Mouse (Mus musculus): ENCODE measurements around the gene Cul3. TPM values are rescaled to one million over a fixed set of nuclear protein-coding genes. Genes with fewer than 3 reads are reported as not detected.

The Cul3 gene
- polyA plus RNA-seq, 1 experiment from 2014 or later = 16.7 TPM

- WGBS (ENCODE audit: insufficient replicate concordance) = 55% methylated on average over 4 of the region's 4 CpGs
- no peak for ATAC-seq
- Histone ChIP-seq H3K9ac (no peak overlapping the region), H3K27me3 (replicated peaks) (no peaks in the 10 kb centered on the region), H3K36me3 (no peaks in the 10 kb centered on the region), H3K27ac (no peak overlapping the region), H3K4me3 (no peak overlapping the region), H3K4me2 (no peak overlapping the region), H3K9me3 (replicated peaks) (no peaks in the 10 kb centered on the region), H3K4me1 (no peaks in the 10 kb centered on the region)
These were observed 19.8 kb upstream of the Cul3 start for GRCm38 (mm10) chr1:80360038-80360608.

- H3K9ac ChIP-seq = peak overlapping the region; percentile 98
- H3K9me3 ChIP-seq (replicated peaks) = no peaks in the 10 kb centered on the region
- H3K36me3 ChIP-seq = no peaks in the 10 kb centered on the region
- ATAC-seq = peak; percentile 32
- peak overlapping the region; percentile 94 for H3K4me3 ChIP-seq
- peak overlapping the region; percentile 83 for H3K4me2 ChIP-seq
- H3K4me1 ChIP-seq = peaks cover 31% of the 10 kb centered on the region
- peak overlapping the region; percentile 96 for H3K27ac ChIP-seq
- under 1% methylated on average over 37 of the region's 59 CpGs for WGBS (ENCODE audit: insufficient replicate concordance)
- no peaks in the 10 kb centered on the region for H3K27me3 ChIP-seq (replicated peaks)
These were observed 232 bp downstream of the Cul3 start for GRCm38 (mm10) chr1:80340061-80340435.

GRCm38 (mm10) chr1:80339425-80340021 lies 757 bp downstream of the Cul3 start:
- Histone ChIP-seq H3K9me3 (replicated peaks) (no peaks in the 10 kb centered on the region), H3K4me3 (peak overlapping the region; percentile 94), H3K27me3 (replicated peaks) (no peaks in the 10 kb centered on the region), H3K36me3 (no peaks in the 10 kb centered on the region), H3K27ac (peak overlapping the region; percentile 96), H3K4me1 (peaks cover 36% of the 10 kb centered on the region), H3K9ac (peak overlapping the region; percentile 98), H3K4me2 (peak overlapping the region; percentile 83)
- under 1% methylated on average over 33 of the region's 33 CpGs for WGBS (ENCODE audit: insufficient replicate concordance)
- ATAC-seq = peak; percentile 46; the same call in 1 of the 2 replicates

- 5% methylated on average over 1 of the region's 1 CpGs for WGBS (ENCODE audit: insufficient replicate concordance)
- Histone ChIP-seq H3K27ac (no peak overlapping the region), H3K4me1 (peaks cover 46% of the 10 kb centered on the region), H3K9ac (peak overlapping the region; percentile 98), H3K9me3 (replicated peaks) (no peaks in the 10 kb centered on the region), H3K36me3 (no peaks in the 10 kb centered on the region), H3K27me3 (replicated peaks) (no peaks in the 10 kb centered on the region), H3K4me2 (peak overlapping the region; percentile 83), H3K4me3 (peak overlapping the region; percentile 94)
- no peak for ATAC-seq
These were observed 1.9 kb downstream of the Cul3 start for GRCm38 (mm10) chr1:80338398-80338797.

GRCm38 (mm10) chr1:80335726-80336368 lies 4.4 kb downstream of the Cul3 start:
- Histone ChIP-seq H3K4me3 (no peak overlapping the region), H3K4me1 (peaks cover 50% of the 10 kb centered on the region), H3K36me3 (no peaks in the 10 kb centered on the region), H3K27ac (no peak overlapping the region), H3K9me3 (replicated peaks) (no peaks in the 10 kb centered on the region), H3K27me3 (replicated peaks) (no peaks in the 10 kb centered on the region), H3K4me2 (no peak overlapping the region), H3K9ac (no peak overlapping the region)
- 86% methylated on average over 1 of the region's 1 CpGs for whole genome bisulfite sequencing (ENCODE audit: insufficient replicate concordance)
- ATAC-seq = no peak

GRCm38 (mm10) chr1:80335118-80335517 lies 5.2 kb downstream of the Cul3 start:
- no peak for ATAC-seq
- Histone ChIP-seq H3K36me3 (no peaks in the 10 kb centered on the region), H3K27ac (no peak overlapping the region), H3K9me3 (replicated peaks) (no peaks in the 10 kb centered on the region), H3K4me3 (no peak overlapping the region), H3K9ac (no peak overlapping the region), H3K27me3 (replicated peaks) (no peaks in the 10 kb centered on the region), H3K4me2 (no peak overlapping the region), H3K4me1 (peaks cover 57% of the 10 kb centered on the region)
- whole genome bisulfite sequencing (ENCODE audit: insufficient replicate concordance) = 80% methylated on average over 1 of the region's 1 CpGs

- Histone ChIP-seq H3K4me3 (no peak overlapping the region), H3K36me3 (no peaks in the 10 kb centered on the region), H3K27me3 (replicated peaks) (no peaks in the 10 kb centered on the region), H3K4me2 (no peak overlapping the region), H3K9ac (no peak overlapping the region), H3K4me1 (peaks cover 61% of the 10 kb centered on the region), H3K27ac (no peak overlapping the region), H3K9me3 (replicated peaks) (no peaks in the 10 kb centered on the region)
- WGBS (ENCODE audit: insufficient replicate concordance) = 65% methylated on average over 2 of the region's 2 CpGs
- peak; percentile 59; the same call in 1 of the 2 replicates for ATAC-seq
These were observed 9.3 kb downstream of the Cul3 start for GRCm38 (mm10) chr1:80330970-80331369.

- Histone ChIP-seq H3K4me2 (no peak overlapping the region), H3K4me3 (no peak overlapping the region), H3K9ac (no peak overlapping the region), H3K36me3 (0 out of 2 replicates have a peak, but pooled peaks cover 9% of the 10 kb centered on the region), H3K27me3 (replicated peaks) (no peaks in the 10 kb centered on the region), H3K4me1 (peaks cover 40% of the 10 kb centered on the region), H3K9me3 (replicated peaks) (no peaks in the 10 kb centered on the region), H3K27ac (no peak overlapping the region)
- 64% methylated on average over 2 of the region's 2 CpGs for WGBS (ENCODE audit: insufficient replicate concordance)
- ATAC-seq = no peak
These were observed 14.5 kb downstream of the Cul3 start for GRCm38 (mm10) chr1:80325761-80326160.

GRCm38 (mm10) chr1:80324370-80324769 lies 15.9 kb downstream of the Cul3 start:
- Histone ChIP-seq H3K4me2 (no peak overlapping the region), H3K9ac (no peak overlapping the region), H3K9me3 (replicated peaks) (no peaks in the 10 kb centered on the region), H3K27ac (no peak overlapping the region), H3K36me3 (0 out of 2 replicates have a peak, but pooled peaks cover 9% of the 10 kb centered on the region), H3K4me1 (peaks cover 31% of the 10 kb centered on the region), H3K27me3 (replicated peaks) (no peaks in the 10 kb centered on the region), H3K4me3 (no peak overlapping the region)
- no peak for ATAC-seq

- Histone ChIP-seq H3K36me3 (no peaks in the 10 kb centered on the region), H3K4me1 (no peaks in the 10 kb centered on the region), H3K27ac (no peak overlapping the region), H3K4me3 (no peak overlapping the region), H3K9me3 (replicated peaks) (no peaks in the 10 kb centered on the region), H3K27me3 (replicated peaks) (no peaks in the 10 kb centered on the region), H3K4me2 (no peak overlapping the region), H3K9ac (no peak overlapping the region)
- 86% methylated on average over 3 of the region's 3 CpGs for WGBS (ENCODE audit: insufficient replicate concordance)
- no peak for ATAC-seq
These were observed 24.7 kb downstream of the Cul3 start for GRCm38 (mm10) chr1:80315533-80316045.

- ATAC-seq = no peak
- no peaks in the 10 kb centered on the region for H3K36me3 ChIP-seq
- no peak overlapping the region for H3K27ac ChIP-seq
- H3K9ac ChIP-seq = no peak overlapping the region
- no peaks in the 10 kb centered on the region for H3K27me3 ChIP-seq (replicated peaks)
- no peaks in the 10 kb centered on the region for H3K9me3 ChIP-seq (replicated peaks)
- H3K4me3 ChIP-seq = no peak overlapping the region
- WGBS (ENCODE audit: insufficient replicate concordance) = 32% methylated on average over 4 of the region's 4 CpGs
- peaks cover 30% of the 10 kb centered on the region for H3K4me1 ChIP-seq
- H3K4me2 ChIP-seq = peak overlapping the region; percentile 8; the same call in 1 of the 2 replicates
These were observed 47.0 kb downstream of the Cul3 start for GRCm38 (mm10) chr1:80293307-80293706.

GRCm38 (mm10) chr1:80278731-80279130 lies 61.5 kb downstream of the Cul3 start:
- no peaks in the 10 kb centered on the region for H3K27me3 ChIP-seq (replicated peaks)
- H3K36me3 ChIP-seq = peaks cover 71% of the 10 kb centered on the region
- no peak overlapping the region for H3K27ac ChIP-seq
- no peaks in the 10 kb centered on the region for H3K9me3 ChIP-seq (replicated peaks)
- no peak for ATAC-seq
- H3K9ac ChIP-seq = no peak overlapping the region
- 78% methylated on average over 1 of the region's 1 CpGs for WGBS (ENCODE audit: insufficient replicate concordance)
- no peak overlapping the region for H3K4me2 ChIP-seq
- no peaks in the 10 kb centered on the region for H3K4me1 ChIP-seq
- H3K4me3 ChIP-seq = no peak overlapping the region

All from liver, embryonic 12.5 days (tissue).